Mouse (Mus musculus) limb, embryonic 11.5 days (tissue): ENCODE data around the gene Appl2. TPM values are rescaled to one million over a fixed set of nuclear protein-coding genes. Genes with fewer than 3 reads are reported as not detected.

Experiments used
- ATAC-seq: fragments of 200-750 bp; cut with Nextera tagmentation; 2 replicates; pipeline ENCODE4 v1.8.0; 2017; ENCODE audit warnings: low read depth; ENCODE audit not compliant: insufficient number of reproducible peaks, low FRiP score, low TSS enrichment
- DNase-seq: peaks from one replicate; pipeline ENCODE4 v3.0.0-alpha.2; 2015; ENCODE audit warnings: low spot score
- H3K27ac ChIP-seq: fragments of 300-500 bp; sonication (generic); replicated peaks from 2 replicates; pipeline ENCODE4 v1.5.1; 2014; ENCODE audit warnings: low read depth, mild to moderate bottlenecking, low read length
- H3K27me3 ChIP-seq: fragments of 300-500 bp; sonication (generic); 2 replicates; pipeline ENCODE4 v1.6.1; 2014; ENCODE audit warnings: mild to moderate bottlenecking, low read length, mixed read lengths; ENCODE audit not compliant: control insufficient read depth, insufficient read depth
- H3K36me3 ChIP-seq: fragments of 300-500 bp; sonication (generic); 2 replicates; pipeline ENCODE4 v1.6.1; 2014; ENCODE audit warnings: mild to moderate bottlenecking, low read length, moderate library complexity, mixed read lengths; ENCODE audit not compliant: control insufficient read depth, insufficient read depth
- H3K4me1 ChIP-seq: fragments of 300-500 bp; sonication (generic); 2 replicates; pipeline ENCODE4 v1.6.1; 2014; ENCODE audit warnings: low read length, mixed read lengths; ENCODE audit not compliant: control insufficient read depth, insufficient read depth
- H3K4me2 ChIP-seq: fragments of 300-500 bp; sonication (generic); 2 replicates; pipeline ENCODE4 v1.6.1; 2014; ENCODE audit warnings: low read depth, mild to moderate bottlenecking, moderate library complexity; ENCODE audit not compliant: severe bottlenecking
- H3K4me3 ChIP-seq: fragments of 300-500 bp; sonication (generic); 2 replicates; pipeline ENCODE4 v1.5.1; 2014; ENCODE audit warnings: low read depth, low read length
- H3K9ac ChIP-seq: fragments of 300-500 bp; sonication (generic); 2 replicates; pipeline ENCODE4 v1.6.1; 2014; ENCODE audit warnings: mild to moderate bottlenecking, low read length
- H3K9me3 ChIP-seq: fragments of 300-500 bp; sonication (generic); 2 replicates; pipeline ENCODE4 v1.6.1; 2016; ENCODE audit warnings: low read length; ENCODE audit not compliant: control insufficient read depth
- WGBS: fragments of 180-500 bp; shearing (Covaris S2); extraction: QIAGEN DNeasy Blood & Tissue Kit; methylation state at CpG from one replicate; pipeline ENCODE4 v1.1.7; 2014; 5-methylcytosine and 5-hydroxymethylcytosine counted together
- polyA plus RNA-seq: library from polyadenylated mRNA; unstranded; fragments of >200 nt; fragmentation: Nextera tagmentation; extraction: Ambion mirVana; gene quantifications from 2 replicates; pipeline ENCODE4 v1.2.1, GENCODE M21; 2014

Appl2 gene
- polyA plus RNA-seq, 1 experiment from 2014 or later, result 36.8 TPM

- no peak overlapping the region for H3K4me2 ChIP-seq
- H3K4me1 ChIP-seq, result no peaks in the 10 kb centered on the region
- no peaks in the 10 kb centered on the region for H3K9me3 ChIP-seq
- DNase-seq, result no peak
- H3K9ac ChIP-seq, result no peak overlapping the region
- no peak overlapping the region for H3K4me3 ChIP-seq
- H3K36me3 ChIP-seq, result peaks cover 12% of the 10 kb centered on the region; the same call in 1 of the 2 replicates
- 91% methylated on average over 5 of the region's 5 CpGs for WGBS
- H3K27me3 ChIP-seq, result no peaks in the 10 kb centered on the region
- ATAC-seq, result no peak
- H3K27ac ChIP-seq, result no peak overlapping the region
Observed at GRCm38 (mm10) chr10:83594526-83594925, 54.0 kb downstream of the Appl2 start.

GRCm38 (mm10) chr10:83592616-83593015 is 55.9 kb downstream of the Appl2 start:
- no peak for DNase-seq
- Histone ChIP-seq H3K36me3 (peaks cover 10% of the 10 kb centered on the region; the same call in 1 of the 2 replicates), H3K9me3 (no peaks in the 10 kb centered on the region), H3K4me1 (no peaks in the 10 kb centered on the region), H3K4me3 (no peak overlapping the region), H3K27me3 (no peaks in the 10 kb centered on the region), H3K9ac (no peak overlapping the region), H3K27ac (no peak overlapping the region), H3K4me2 (no peak overlapping the region)
- ATAC-seq, result no peak
- WGBS, result 94% methylated on average over 7 of the region's 7 CpGs

- H3K27me3 ChIP-seq, result no peaks in the 10 kb centered on the region
- no peak overlapping the region for H3K4me2 ChIP-seq
- WGBS, result 93% methylated on average over 6 of the region's 6 CpGs
- no peaks in the 10 kb centered on the region for H3K9me3 ChIP-seq
- no peak overlapping the region for H3K9ac ChIP-seq
- ATAC-seq (no peak), DNase-seq (no peak)
- no peak overlapping the region for H3K27ac ChIP-seq
- H3K4me3 ChIP-seq, result no peak overlapping the region
- H3K36me3 ChIP-seq, result peaks cover 10% of the 10 kb centered on the region; the same call in 1 of the 2 replicates
- no peaks in the 10 kb centered on the region for H3K4me1 ChIP-seq
Observed at GRCm38 (mm10) chr10:83590801-83591200, 57.7 kb downstream of the Appl2 start.

- DNase-seq, result no peak
- Histone ChIP-seq H3K4me1 (no peaks in the 10 kb centered on the region), H3K4me3 (no peak overlapping the region), H3K9ac (no peak overlapping the region), H3K27ac (no peak overlapping the region), H3K9me3 (no peaks in the 10 kb centered on the region), H3K4me2 (no peak overlapping the region), H3K27me3 (no peaks in the 10 kb centered on the region), H3K36me3 (peaks cover 19% of the 10 kb centered on the region; the same call in 1 of the 2 replicates)
- WGBS, result 96% methylated on average over 7 of the region's 7 CpGs
- ATAC-seq, result no peak
Observed at GRCm38 (mm10) chr10:83565449-83566441, 82.8 kb downstream of the Appl2 start.

- Histone ChIP-seq H3K4me1 (no peaks in the 10 kb centered on the region), H3K27ac (no peak overlapping the region), H3K4me2 (no peak overlapping the region), H3K9ac (no peak overlapping the region), H3K9me3 (no peaks in the 10 kb centered on the region), H3K27me3 (no peaks in the 10 kb centered on the region), H3K36me3 (peaks cover 19% of the 10 kb centered on the region; the same call in 1 of the 2 replicates), H3K4me3 (no peak overlapping the region)
- DNase-seq (no peak), ATAC-seq (no peak)
Observed at GRCm38 (mm10) chr10:83563005-83563404, 85.5 kb downstream of the Appl2 start.

Other genes starting within 250 kb of the Appl2 start
- gene Aldh1l2, start 114.6 kb downstream of the Appl2 start, polyA plus RNA-seq, result 1.3 TPM in 2 replicates
- 33.9 and 35.2 TPM in 2 replicates for gene Washc4, start 105.0 kb downstream of the Appl2 start, polyA plus RNA-seq
- gene 1500009L16Rik, start 74.1 kb upstream of the Appl2 start, polyA plus RNA-seq, result 46.0 and 47.2 TPM in 2 replicates